Mouse (Mus musculus) spleen, adult 2 months (tissue): ENCODE results near the gene Mob3a. TPM values are rescaled to one million over a fixed set of nuclear protein-coding genes. Genes with fewer than 3 reads are reported as not detected.
A peak's percentile ranks its signal among the peaks of the same experiment; 100 is the strongest.

Experiments
- DNase-seq, 2 experiments: peaks; one replicate each; pipeline versions ENCODE4 v3.0.0 to v3.0.0-alpha.2; 2012 to 2021; ENCODE audit warnings: low spot score in 2 of 2, low read depth in 1 of 2
- H3K27ac ChIP-seq: fragments of 200-500 bp; 2 replicates; pipeline ENCODE4 v1.5.1; 2012; ENCODE audit warnings: low read length, inconsistent platforms; ENCODE audit not compliant: insufficient read depth
- H3K27me3 ChIP-seq: fragments of 200-500 bp; 2 replicates; pipeline ENCODE4 v1.6.1; 2012; ENCODE audit warnings: mild to moderate bottlenecking, moderate library complexity, low read length, inconsistent platforms; ENCODE audit not compliant: control insufficient read depth, insufficient read depth
- H3K36me3 ChIP-seq: fragments of 200-500 bp; 2 replicates; pipeline ENCODE4 v1.6.1; 2012; ENCODE audit warnings: mild to moderate bottlenecking, low read length, inconsistent platforms; ENCODE audit not compliant: control insufficient read depth, insufficient read depth
- H3K4me1 ChIP-seq: fragments of 200-500 bp; 2 replicates; pipeline ENCODE4 v1.6.1; 2011; ENCODE audit warnings: inconsistent platforms; ENCODE audit not compliant: control insufficient read depth, insufficient read depth, insufficient read length
- H3K4me3 ChIP-seq: fragments of 200-500 bp; 2 replicates; pipeline ENCODE4 v1.5.1; 2011; ENCODE audit warnings: mild to moderate bottlenecking, inconsistent platforms; ENCODE audit not compliant: insufficient read depth, insufficient read length; ENCODE audit errors: extremely low read depth
- CTCF ChIP-seq: fragments of 200-500 bp; IDR thresholded peaks from 2 replicates; pipeline ENCODE4 v1.5.1; 2011; ENCODE audit warnings: mild to moderate bottlenecking, inconsistent platforms; ENCODE audit not compliant: insufficient read depth, insufficient read length, insufficient replicate concordance; ENCODE audit errors: extremely low read depth
- POLR2A ChIP-seq: fragments of 200-500 bp; IDR thresholded peaks from 2 replicates; pipeline ENCODE4 v1.6.1; 2011; ENCODE audit warnings: low read depth, low read length, inconsistent platforms
- WGBS: fragments of 180-500 bp; shearing (Covaris S2); methylation state at CpG from one replicate; pipeline ENCODE4 v1.1.7; 2018; 5-methylcytosine and 5-hydroxymethylcytosine counted together
- polyA plus RNA-seq: library from polyadenylated mRNA; depleted of rRNA; stranded (reverse); fragments of >200 nt; gene quantifications from 2 replicates; pipeline ENCODE4 v1.2.3, GENCODE M21; 2012; rRNA removed

Mob3a gene
- polyA plus RNA-seq = 130 and 156 TPM in 2 replicates

DNA sequence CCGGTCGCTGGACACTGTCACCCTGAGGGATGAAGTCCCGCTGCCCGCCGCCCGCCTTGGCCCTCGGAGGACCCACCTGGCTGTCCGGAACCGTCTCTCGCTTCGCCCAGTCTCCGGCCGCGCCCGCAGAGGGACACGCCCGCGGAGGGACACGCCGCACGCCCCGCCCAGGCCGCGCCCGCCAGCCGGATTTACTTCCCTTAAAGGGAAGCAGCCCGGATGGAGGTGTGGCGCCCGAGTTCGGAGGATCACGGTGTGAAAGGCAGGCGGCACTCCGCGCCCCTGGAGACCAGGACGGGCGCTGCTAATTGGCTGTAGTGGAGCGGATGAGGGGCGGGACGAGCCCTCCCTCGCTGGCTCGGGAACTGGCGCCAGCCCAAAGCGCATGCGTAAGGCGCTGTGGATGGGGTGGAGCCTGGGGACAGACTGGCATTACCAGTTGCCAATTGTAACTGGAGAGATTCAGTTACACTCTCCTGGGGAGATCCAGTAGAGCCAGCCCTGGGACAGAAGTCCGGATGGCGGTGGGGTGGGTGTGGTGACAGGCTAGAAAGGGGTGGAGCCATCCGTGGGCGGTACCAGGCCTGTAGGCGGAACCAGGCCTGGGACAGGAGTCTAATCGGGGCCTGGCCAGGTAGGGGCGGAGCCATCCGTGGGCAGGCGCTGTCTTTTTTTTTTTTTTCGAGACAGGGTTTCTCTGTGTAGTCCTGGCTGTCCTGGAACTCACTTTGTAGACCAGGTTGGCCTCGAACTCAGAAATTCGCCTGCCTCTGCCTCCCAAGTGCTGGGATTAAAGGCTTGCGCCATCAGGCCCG, at the start of gene Mob3a, which contains the start of gene Izumo4:
Gene Mob3a, minus strand, starts transcription at position 257 of the 815 bp plus-strand sequence.
Gene Izumo4, plus strand, starts transcription at position 464 of the 815 bp plus-strand sequence.
- peak within 1 kb of the TSS; percentile 96 for H3K27ac ChIP-seq
- no peaks in the 10 kb centered on the region for H3K27me3 ChIP-seq
- WGBS = under 1% methylated on average over 59 of the region's 59 CpGs
- H3K36me3 ChIP-seq = peaks cover 3% of the 10 kb centered on the region; the same call in 1 of the 2 replicates
- DNase-seq = peak; percentile 98
- H3K4me1 ChIP-seq = peaks cover 32% of the 10 kb centered on the region; the same call in 1 of the 2 replicates
- peak within 1 kb of the TSS; percentile 94 for H3K4me3 ChIP-seq
- TF ChIP-seq CTCF (no peak), POLR2A (peak; percentile 58)

DNA sequence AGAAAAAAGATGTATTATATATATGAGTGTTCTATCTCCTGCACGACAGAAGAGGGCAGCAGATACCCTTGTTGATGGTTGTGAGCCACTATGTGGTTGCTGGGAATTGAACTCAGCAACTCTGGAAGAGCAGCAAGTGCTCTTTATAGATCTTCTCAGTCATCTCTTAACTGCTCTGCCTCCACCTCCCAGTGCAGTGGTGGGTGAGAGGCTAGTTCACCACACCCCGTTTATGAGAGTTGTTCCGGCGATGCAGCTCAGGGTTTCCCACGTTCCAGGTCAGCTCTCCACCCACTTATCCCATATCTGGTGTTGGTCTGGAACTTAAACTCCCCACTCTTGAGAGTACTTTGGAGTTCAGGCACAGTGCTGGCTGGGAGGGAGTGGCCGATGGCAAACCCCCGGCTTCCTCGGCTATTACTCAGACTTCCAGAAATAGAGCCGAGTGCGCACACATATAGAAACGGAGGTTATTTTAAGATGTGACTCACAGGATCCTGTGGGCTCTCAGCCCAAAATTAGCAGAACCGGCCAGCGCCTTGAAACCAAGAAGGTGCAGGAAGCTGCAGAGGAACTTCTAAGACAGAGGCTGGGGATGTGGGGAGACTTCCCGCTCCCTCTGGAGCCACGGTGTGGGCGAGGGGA, 49.5 kb upstream of the Mob3a start:
- peak; percentile 22 to 64 for DNase-seq
- Histone ChIP-seq H3K27me3 (no peaks in the 10 kb centered on the region), H3K27ac (peak overlapping the region; percentile 20), H3K36me3 (no peaks in the 10 kb centered on the region), H3K4me1 (peaks cover 15% of the 10 kb centered on the region; the same call in 1 of the 2 replicates), H3K4me3 (no peak overlapping the region)
- peak; percentile 28; the same call in 1 of the 2 replicates for TF ChIP-seq CTCF
- no peak for TF ChIP-seq POLR2A
- WGBS = under 1% methylated on average over 16 of the region's 16 CpGs

DNA sequence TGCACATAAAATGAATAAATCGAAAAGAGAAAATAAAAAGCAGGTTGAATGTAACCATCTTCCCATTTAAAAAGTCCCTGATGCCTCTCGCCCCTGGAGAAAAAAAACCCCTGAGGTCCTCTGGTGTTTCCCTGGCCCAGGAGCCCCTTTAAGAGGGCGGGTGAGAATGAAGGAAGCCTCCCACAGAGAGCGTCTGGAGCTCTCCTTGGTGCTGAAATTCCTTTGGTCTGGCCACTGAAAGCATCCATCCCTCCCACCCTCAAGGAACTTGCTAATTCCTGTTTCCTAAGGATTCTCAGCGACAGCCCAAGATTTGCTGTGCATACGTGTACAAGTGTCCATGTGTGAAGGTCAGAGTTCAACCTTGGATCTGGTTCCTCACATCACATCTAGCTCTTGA, 46.8 kb upstream of the Mob3a start:
- DNase-seq = peak in 1 of 2 experiments; percentile 31
- 19% methylated on average over 6 of the region's 6 CpGs for WGBS
- TF ChIP-seq CTCF = no peak
- no peak for TF ChIP-seq POLR2A
- Histone ChIP-seq H3K4me1 (peaks cover 11% of the 10 kb centered on the region; the same call in 1 of the 2 replicates), H3K27me3 (no peaks in the 10 kb centered on the region), H3K27ac (no peak overlapping the region), H3K4me3 (no peak overlapping the region), H3K36me3 (no peaks in the 10 kb centered on the region)

DNA sequence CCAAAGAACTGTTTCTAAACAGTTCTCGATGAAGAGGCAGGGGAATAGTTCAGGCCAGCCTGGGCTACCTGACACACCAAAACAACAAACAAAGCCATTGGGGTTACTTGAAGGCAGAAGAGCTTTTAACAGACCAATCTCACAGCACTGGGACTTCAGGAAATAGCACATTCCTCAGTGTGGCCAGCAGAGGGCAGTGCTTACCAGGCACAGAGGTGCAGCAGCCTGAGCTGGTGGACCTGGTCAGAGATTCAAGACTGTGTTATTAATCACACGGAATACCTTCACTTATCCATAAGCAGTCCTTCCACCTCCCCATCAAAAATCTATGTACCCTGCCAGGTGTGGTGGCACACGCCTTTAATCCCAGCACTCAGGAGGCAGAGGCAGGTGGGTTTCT, 45.6 kb upstream of the Mob3a start:
- no peak overlapping the region for H3K27ac ChIP-seq
- no peaks in the 10 kb centered on the region for H3K27me3 ChIP-seq
- H3K4me3 ChIP-seq = no peak overlapping the region
- TF ChIP-seq CTCF (peak; percentile 96; the same call in 1 of the 2 replicates), POLR2A (no peak)
- DNase-seq = peak; percentile 57 to 78
- 5% methylated on average over 3 of the region's 3 CpGs for WGBS
- H3K36me3 ChIP-seq = no peaks in the 10 kb centered on the region
- peaks cover 13% of the 10 kb centered on the region; the same call in 1 of the 2 replicates for H3K4me1 ChIP-seq

DNA sequence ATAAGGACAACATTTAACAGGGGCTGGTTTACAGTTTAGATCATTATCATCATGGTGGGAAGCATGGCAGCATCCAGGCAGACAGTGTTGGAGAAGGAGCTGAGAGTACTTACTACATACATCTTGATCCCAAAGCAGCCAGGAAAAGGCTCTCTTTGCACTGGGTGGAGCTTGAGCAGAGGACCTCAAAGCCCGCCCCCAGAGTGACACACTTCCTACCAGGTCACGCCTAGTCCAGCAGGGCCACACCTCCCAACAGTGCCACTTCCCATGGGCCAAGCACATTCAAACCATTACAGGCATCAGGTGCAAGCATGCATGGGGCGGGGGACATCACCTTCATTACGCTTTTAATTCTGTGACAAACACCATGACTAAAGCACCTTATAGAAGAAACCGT, 42.5 kb upstream of the Mob3a start:
- H3K27ac ChIP-seq = no peak overlapping the region
- H3K4me1 ChIP-seq = peaks cover 12% of the 10 kb centered on the region; the same call in 1 of the 2 replicates
- WGBS = 36% methylated on average over 5 of the region's 5 CpGs
- H3K27me3 ChIP-seq = no peaks in the 10 kb centered on the region
- no peaks in the 10 kb centered on the region for H3K36me3 ChIP-seq
- no peak for TF ChIP-seq POLR2A
- DNase-seq = peak in 1 of 2 experiments; percentile 37
- H3K4me3 ChIP-seq = no peak overlapping the region

- H3K27me3 ChIP-seq = no peaks in the 10 kb centered on the region
- peak within 1 kb of the TSS; percentile 84 for H3K4me3 ChIP-seq
- 0 out of 2 replicates have a peak, but pooled peaks have one; percentile 2 for TF ChIP-seq CTCF
- 0 out of 2 replicates have a peak, but pooled peaks have one; percentile 28 for TF ChIP-seq POLR2A
- peak; percentile 96 to 99 for DNase-seq
- 2% methylated on average over 24 of the region's 25 CpGs for WGBS
- peak within 1 kb of the TSS; percentile 69 for H3K27ac ChIP-seq
- no peaks in the 10 kb centered on the region for H3K36me3 ChIP-seq
- H3K4me1 ChIP-seq = peaks cover 12% of the 10 kb centered on the region; the same call in 1 of the 2 replicates
These were observed 40.6 kb upstream of the Mob3a start, which contains the start of gene Ap3d1 for GRCm38 (mm10) chr10:80742180-80742978. TSS of gene Ap3d1 (minus strand) at chr10:80742264.
